Mouse (Mus musculus): ENCODE measurements around the gene Gm8369. TPM values are rescaled to one million over a fixed set of nuclear protein-coding genes. Genes with fewer than 3 reads are reported as not detected.
"Not testable (repeated sequence)": the region's sequence is repeated elsewhere in the genome, so short reads cannot be mapped to it uniquely, and the experiment has no call there.

Gene Gm8369
- under 1 TPM in 1 of 2 experiments, not detected in 1; 0.36 TPM for total RNA-seq (2021)
- long read RNA-seq, experiment 1: 0 reads
- long read RNA-seq, experiment 2: 0 reads

- no peak for DNase-seq
These were observed at the start of gene Gm8369 for GRCm38 (mm10) chr19:11485746-11486145. Gene Gm8369, plus strand, starts transcription at chr19:11485938.

- DNase-seq: no peak
These were observed 42.4 kb upstream of the Gm8369 start, which contains the start of gene Ms4a4b for GRCm38 (mm10) chr19:11443338-11443737. Gene Ms4a4b, plus strand, starts transcription at chr19:11443553.

- DNase-seq: no peak
These were observed 41.8 kb upstream of the Gm8369 start for GRCm38 (mm10) chr19:11443964-11444363.

GRCm38 (mm10) chr19:11447238-11447637 is 38.5 kb upstream of the Gm8369 start:
- DNase-seq: no peak

GRCm38 (mm10) chr19:11459041-11459440 is 26.7 kb upstream of the Gm8369 start:
- DNase-seq: not testable (repeated sequence)

- not testable (repeated sequence) for DNase-seq
These were observed 20.9 kb upstream of the Gm8369 start for GRCm38 (mm10) chr19:11464795-11465194.

- no peak for DNase-seq
These were observed 19.3 kb upstream of the Gm8369 start for GRCm38 (mm10) chr19:11466471-11466870.

GRCm38 (mm10) chr19:11468361-11468760 is 17.4 kb upstream of the Gm8369 start:
- not testable (repeated sequence) for DNase-seq

GRCm38 (mm10) chr19:11469215-11469614 is 16.5 kb upstream of the Gm8369 start, which contains the start of gene Ms4a6c:
Gene Ms4a6c, plus strand, starts transcription at chr19:11469366.
- DNase-seq: not testable (repeated sequence)

- DNase-seq: no peak
These were observed 6.0 kb upstream of the Gm8369 start for GRCm38 (mm10) chr19:11479714-11480113.

GRCm38 (mm10) chr19:11482684-11483083 is 3.1 kb upstream of the Gm8369 start:
- no peak for DNase-seq

GRCm38 (mm10) chr19:11483941-11484340 is 1.8 kb upstream of the Gm8369 start:
- no peak for DNase-seq

- no peak for DNase-seq
These were observed 1.4 kb upstream of the Gm8369 start for GRCm38 (mm10) chr19:11484388-11484787.

GRCm38 (mm10) chr19:11485266-11485665 is 472 bp upstream of the Gm8369 start:
- DNase-seq: no peak

GRCm38 (mm10) chr19:11486599-11486998 is 861 bp downstream of the Gm8369 start:
- DNase-seq: no peak

- no peak for DNase-seq
These were observed 5.9 kb downstream of the Gm8369 start for GRCm38 (mm10) chr19:11491406-11492189.

GRCm38 (mm10) chr19:11492671-11493070 is 6.9 kb downstream of the Gm8369 start:
- DNase-seq: no peak

- no peak for DNase-seq
These were observed 8.8 kb downstream of the Gm8369 start for GRCm38 (mm10) chr19:11494519-11494918.

- DNase-seq: no peak
These were observed 10.6 kb downstream of the Gm8369 start for GRCm38 (mm10) chr19:11496361-11496760.

GRCm38 (mm10) chr19:11497300-11497699 is 11.6 kb downstream of the Gm8369 start:
- not testable (repeated sequence) for DNase-seq

GRCm38 (mm10) chr19:11500796-11501195 is 15.1 kb downstream of the Gm8369 start:
- no peak for DNase-seq

- no peak for DNase-seq
These were observed 15.6 kb downstream of the Gm8369 start for GRCm38 (mm10) chr19:11501326-11501725.

- DNase-seq: no peak
These were observed 19.1 kb downstream of the Gm8369 start for GRCm38 (mm10) chr19:11504857-11505256.

- DNase-seq: no peak
These were observed 27.7 kb downstream of the Gm8369 start for GRCm38 (mm10) chr19:11513458-11513857.

Data from adrenal gland, postnatal 36 days (tissue).